ENCODE assay signal across 21 mouse cellular contexts in the genomic region with DNA sequence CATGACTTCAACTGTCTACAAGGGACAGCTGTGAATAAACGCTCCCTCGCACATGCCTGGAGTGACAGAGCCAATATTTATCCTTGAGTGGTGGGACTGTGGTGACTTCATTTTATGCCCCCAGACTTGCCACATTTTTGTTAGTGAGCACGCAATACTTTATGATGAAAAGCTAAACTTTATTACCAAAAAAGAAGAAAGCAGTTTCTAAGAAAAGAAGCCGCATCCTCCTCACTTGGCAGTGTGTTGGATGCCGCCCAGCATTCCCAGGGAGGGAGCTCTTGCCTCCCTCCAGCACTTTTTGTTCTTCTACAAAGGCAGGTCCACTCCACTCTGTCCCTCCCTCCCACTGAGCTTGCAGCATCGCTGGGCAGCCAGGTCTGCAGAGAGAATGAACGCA.
DNase-seq lines count a peak whose midpoint lies in the region; ATAC-seq and TF ChIP-seq lines count a peak whose summit lies in the region.
"Had no signal": no experiment of that assay in that cellular context is flagged by ENCODE, and none has a peak within 500 bp of the region (broad histone marks: within the 10 kb centered on the region; RNA-seq: fewer than 3 reads in every experiment).

No protein-coding gene starts in this region.

- H3K4me1 ChIP-seq in forebrain, postnatal 0 days (ENCODE audit: insufficient read depth): no peaks in the 10 kb centered on the region
- H3K4me1 ChIP-seq: embryonic facial prominence, embryonic 12.5 days; limb, embryonic 12.5 days; stomach, embryonic 15.5 days had no signal

- 46% methylated on average over 7 of the region's 7 CpGs for WGBS in forebrain, postnatal 0 days

- intact Hi-C loops in left cerebral cortex, postnatal 10 days (cut with DNase I): no loop called here

- H3K4me3 ChIP-seq in layer of hippocampus, adult 2 months: no peak overlapping the region
- no peak overlapping the region for H3K4me3 ChIP-seq in forebrain, postnatal 0 days (ENCODE audit: low read depth, low read length)
- H3K4me3 ChIP-seq: embryonic facial prominence, embryonic 12.5 days; hindbrain, embryonic 15.5 days; limb, embryonic 12.5 days; midbrain, embryonic 13.5 days; myocyte; stomach, embryonic 15.5 days had no signal

- no peaks in the 10 kb centered on the region for H3K27me3 ChIP-seq in forebrain, postnatal 0 days (ENCODE audit: insufficient read depth, low read length)
- H3K27me3 ChIP-seq: embryonic facial prominence, embryonic 12.5 days; hindbrain, embryonic 15.5 days; limb, embryonic 12.5 days; midbrain, embryonic 13.5 days; stomach, embryonic 15.5 days had no signal

- H3K27ac ChIP-seq in layer of hippocampus, adult 2 months: no peak overlapping the region
- no peak overlapping the region for H3K27ac ChIP-seq in forebrain, postnatal 0 days (ENCODE audit: low read depth, low read length)
- H3K27ac ChIP-seq: embryonic facial prominence, embryonic 12.5 days; hindbrain, embryonic 15.5 days; limb, embryonic 12.5 days; macrophage; midbrain, embryonic 13.5 days; stomach, embryonic 15.5 days had no signal

- H3K36me3 ChIP-seq in forebrain, postnatal 0 days (ENCODE audit: insufficient read depth): no peaks in the 10 kb centered on the region
- H3K36me3 ChIP-seq: embryonic facial prominence, embryonic 12.5 days; hindbrain, embryonic 15.5 days; limb, embryonic 12.5 days; midbrain, embryonic 13.5 days; stomach, embryonic 15.5 days had no signal

- DNase-seq in layer of hippocampus, adult 2 months (ENCODE audit: low spot score in 2 of 2): peak; percentile 10 to 15
- DNase-seq in layer of hippocampus, adult 8-10 months (ENCODE audit: low spot score in 2 of 2): no peak
- DNase-seq in left cerebral cortex, postnatal 10 days (ENCODE audit: extremely low spot score in 1 of 2, low spot score in 2 of 2): peak; percentile 23 to 46
- DNase-seq in right cerebral cortex, postnatal 36 days (ENCODE audit: low spot score in 2 of 2): peak; percentile 43 to 75
- DNase-seq in urinary bladder, postnatal 4 days (ENCODE audit: low spot score in 2 of 2): no peak
- DNase-seq in lung, adult 18-20 months: no peak
- DNase-seq in forebrain, postnatal 0 days: no peak
- DNase-seq: B cell, adult 2 months; cerebellum, adult 11 months; heart, postnatal 14 days; kidney, adult 11 months; kidney, postnatal 25 days; spleen, adult 18-20 months had no signal

- H3K9me3 ChIP-seq in forebrain, postnatal 0 days (ENCODE audit: low read length): no peaks in the 10 kb centered on the region
- H3K9me3 ChIP-seq: embryonic facial prominence, embryonic 12.5 days; hindbrain, embryonic 15.5 days; limb, embryonic 12.5 days; midbrain, embryonic 13.5 days; stomach, embryonic 15.5 days had no signal

- H3K9ac ChIP-seq in forebrain, postnatal 0 days: no peak overlapping the region
- H3K9ac ChIP-seq: embryonic facial prominence, embryonic 12.5 days; hindbrain, embryonic 15.5 days; limb, embryonic 12.5 days; midbrain, embryonic 13.5 days; stomach, embryonic 15.5 days had no signal

- H3K4me2 ChIP-seq in forebrain, postnatal 0 days (ENCODE audit: low read depth): no peak overlapping the region
- H3K4me2 ChIP-seq: embryonic facial prominence, embryonic 12.5 days; hindbrain, embryonic 15.5 days; limb, embryonic 12.5 days; midbrain, embryonic 13.5 days; stomach, embryonic 15.5 days had no signal

- TF ChIP-seq CTCF in layer of hippocampus, adult 2 months (conservative IDR thresholded peaks at IDR 0.05): no peak
- no peak for TF ChIP-seq CTCF in forebrain, postnatal 0 days (IDR thresholded peaks at IDR 0.05; ENCODE audit: low read depth)

- peak; percentile 95 for ATAC-seq in frontal cortex, adult (ENCODE audit: low TSS enrichment)
- no peak for ATAC-seq in forebrain, postnatal 0 days
- ATAC-seq: midbrain, embryonic 13.5 days had no signal

Comparison
In these comparisons a context has a peak if more than half of its experiments do, and no peak if none do; other contexts are left out.
1. DNase-seq: peak in layer of hippocampus, adult 2 months (2 of 2), left cerebral cortex, postnatal 10 days (2 of 2) and right cerebral cortex, postnatal 36 days (2 of 2); none in layer of hippocampus, adult 8-10 months (0 of 2), urinary bladder, postnatal 4 days (0 of 2), lung, adult 18-20 months (0 of 2) and forebrain, postnatal 0 days (single experiment).